Mouse (Mus musculus) C2C12 (cell line): ENCODE data around the gene Dnaaf5. TPM values are rescaled to one million over a fixed set of nuclear protein-coding genes. Genes with fewer than 3 reads are reported as not detected.

ENCODE experiments used
- H3K27me3 ChIP-seq: one replicate; pipeline ENCODE4 v1.6.1; 2011; ENCODE audit not compliant: control insufficient read depth, insufficient read depth, insufficient read length
- H3K36me3 ChIP-seq: one replicate; pipeline ENCODE4 v1.6.1; 2011; ENCODE audit not compliant: control insufficient read depth, insufficient read depth
- H3K4me3 ChIP-seq: one replicate; pipeline ENCODE4 v1.5.1; 2011; ENCODE audit warnings: mild to moderate bottlenecking, control low read depth; ENCODE audit not compliant: poor library complexity, insufficient read depth, severe bottlenecking
- H3K79me2 ChIP-seq: one replicate; pipeline ENCODE4 v1.6.1; 2011; ENCODE audit not compliant: control insufficient read depth, insufficient read depth
- H3K79me3 ChIP-seq: one replicate; pipeline ENCODE4 v1.6.1; 2011; ENCODE audit warnings: low read depth, control low read depth
- H3ac ChIP-seq: one replicate; pipeline ENCODE3; 2011; ENCODE audit warnings: low read depth; ENCODE audit not compliant: control insufficient read depth, insufficient read length
- CEBPB ChIP-seq: IDR thresholded peaks from one replicate; pipeline ENCODE4 v1.6.1; 2011; ENCODE audit warnings: low read depth, mild to moderate bottlenecking, control low read depth, moderate library complexity
- CTCF ChIP-seq: IDR thresholded peaks from one replicate; pipeline ENCODE4 v1.5.1; 2011; ENCODE audit not compliant: control insufficient read depth, insufficient read depth, insufficient read length
- FOSL1 ChIP-seq: IDR thresholded peaks from one replicate; pipeline ENCODE4 v1.8.0; 2011; ENCODE audit warnings: mild to moderate bottlenecking, low read length; ENCODE audit not compliant: poor library complexity, insufficient read depth, severe bottlenecking
- MAX ChIP-seq: IDR thresholded peaks from one replicate; pipeline ENCODE4 v1.6.1; 2011; ENCODE audit warnings: mild to moderate bottlenecking, control low read depth
- MYOD1 ChIP-seq: IDR thresholded peaks from one replicate; pipeline ENCODE4 v1.6.1; 2011; ENCODE audit warnings: low read depth; ENCODE audit not compliant: control insufficient read depth, insufficient read length
- MYOG ChIP-seq: IDR thresholded peaks from one replicate; pipeline ENCODE4 v1.6.1; 2011; ENCODE audit not compliant: control insufficient read depth, insufficient read length; ENCODE audit errors: extremely low read depth
- USF1 ChIP-seq: IDR thresholded peaks from one replicate; pipeline ENCODE4 v1.6.1; 2011; ENCODE audit warnings: low read depth, mild to moderate bottlenecking, control low read depth, moderate library complexity
- polyA plus RNA-seq: library from polyadenylated mRNA; unstranded; fragments of >200 nt; fragmentation: generic; extraction: Trizol; gene quantifications from one replicate; pipeline ENCODE4 v1.2.1, GENCODE M21; 2012; ENCODE audit warnings: missing spikeins

Dnaaf5 gene
- polyA plus RNA-seq, 1 experiment = 32.6 TPM

DNA sequence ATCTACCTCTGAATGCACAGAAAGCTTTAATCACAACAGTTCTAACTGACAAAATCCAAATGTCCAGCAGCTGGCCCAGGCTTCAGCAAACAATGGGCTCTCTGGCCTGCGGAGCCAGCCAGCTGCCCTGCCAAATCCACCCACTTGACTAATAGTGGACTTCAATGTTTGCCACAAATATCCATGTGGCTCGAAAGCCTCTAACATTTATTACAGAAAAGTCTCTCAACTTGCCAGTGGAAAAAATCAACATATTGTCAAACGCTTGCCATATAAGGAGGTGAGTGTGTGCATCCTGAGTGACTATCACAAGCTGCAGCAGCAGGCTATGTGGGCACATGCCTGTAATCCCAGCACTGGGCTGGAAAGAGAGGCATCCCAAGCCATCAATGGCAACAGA, 48.8 kb downstream of the Dnaaf5 start:
- no peak for TF ChIP-seq USF1
- no peak for TF ChIP-seq CTCF
- TF ChIP-seq MYOG = no peak
- TF ChIP-seq MAX = no peak
- TF ChIP-seq CEBPB = no peak
- no peak for TF ChIP-seq FOSL1
- no peak for TF ChIP-seq MYOD1

GRCm38 (mm10) chr5:139199636-139199994, 49.6 kb downstream of the Dnaaf5 start:
- H3K27me3 ChIP-seq = no peaks in the 10 kb centered on the region
- peaks cover 6% of the 10 kb centered on the region for H3K36me3 ChIP-seq
- peak overlapping the region; percentile 74 for H3K4me3 ChIP-seq
- no peak overlapping the region for H3ac ChIP-seq
- H3K79me3 ChIP-seq = peaks cover 33% of the 10 kb centered on the region
- TF ChIP-seq MYOD1 = no peak
- no peak for TF ChIP-seq MAX
- no peak for TF ChIP-seq MYOG
- TF ChIP-seq CEBPB = no peak
- TF ChIP-seq CTCF = no peak
- no peak for TF ChIP-seq USF1
- H3K79me2 ChIP-seq = peaks cover 40% of the 10 kb centered on the region

More for the DNA sequence above, 48.8 kb downstream of the Dnaaf5 start:
- Histone ChIP-seq H3K36me3 (peaks cover 3% of the 10 kb centered on the region), H3K79me2 (peaks cover 32% of the 10 kb centered on the region), H3K27me3 (no peaks in the 10 kb centered on the region), H3K79me3 (peaks cover 27% of the 10 kb centered on the region), H3ac (no peak overlapping the region), H3K4me3 (no peak overlapping the region)

DNA sequence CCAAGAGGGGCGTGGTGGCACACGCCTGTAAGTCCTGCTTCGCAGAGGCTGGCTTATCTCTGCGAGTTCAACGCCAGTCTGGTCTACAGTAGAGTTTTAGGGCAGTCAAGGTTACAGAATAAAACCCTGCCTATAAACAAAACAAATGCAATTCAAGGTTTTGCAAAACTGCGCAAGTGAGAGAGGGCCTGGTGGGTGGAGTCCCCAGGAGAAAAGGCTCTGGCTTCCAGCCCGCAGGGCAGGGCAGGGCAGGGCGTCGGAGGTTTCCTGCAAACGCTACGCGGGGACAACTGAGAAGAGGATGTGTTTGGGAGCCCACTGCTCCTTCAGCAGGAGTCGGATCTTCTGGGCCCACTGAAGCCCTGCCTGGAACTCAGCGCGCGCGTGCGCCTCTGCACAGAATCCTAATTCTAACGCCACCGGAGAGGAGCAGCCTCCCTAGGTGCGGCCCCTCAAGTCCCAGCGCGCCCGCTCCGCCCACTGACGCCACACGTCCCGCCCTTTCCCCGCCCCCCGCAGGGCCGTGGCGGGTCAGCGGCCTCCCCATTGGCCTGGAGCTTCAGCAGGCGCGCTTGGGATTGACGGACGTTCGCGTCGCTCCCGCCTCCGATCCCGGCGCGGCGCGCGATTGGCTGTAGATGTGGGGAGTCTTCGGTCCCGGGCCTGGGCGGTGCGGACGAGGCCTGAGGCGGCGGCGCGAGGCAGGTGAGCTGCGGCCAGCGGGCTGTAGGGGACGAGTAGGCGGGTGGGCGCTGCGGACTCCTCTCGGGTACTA, 50.2 kb downstream of the Dnaaf5 start, which contains the start of gene Sun1:
TSS of gene Sun1 (plus strand) at position 643 of the 775 bp plus-strand sequence.
- H3K4me3 ChIP-seq = peak within 1 kb of the TSS; percentile 74
- H3K79me3 ChIP-seq = peaks cover 39% of the 10 kb centered on the region
- H3ac ChIP-seq = peak within 1 kb of the TSS; percentile 84
- no peaks in the 10 kb centered on the region for H3K27me3 ChIP-seq
- TF ChIP-seq FOSL1 (no peak), CTCF (no peak), MYOG (no peak), USF1 (no peak), MAX (peak; percentile 11), CEBPB (no peak), MYOD1 (no peak)
- H3K36me3 ChIP-seq = peaks cover 6% of the 10 kb centered on the region
- H3K79me2 ChIP-seq = peaks cover 46% of the 10 kb centered on the region

- peak overlapping the region; percentile 74 for H3K4me3 ChIP-seq
- peaks cover 46% of the 10 kb centered on the region for H3K79me3 ChIP-seq
- H3K79me2 ChIP-seq = peaks cover 54% of the 10 kb centered on the region
- TF ChIP-seq CTCF (no peak), CEBPB (no peak), MYOG (no peak), USF1 (no peak), MAX (no peak), MYOD1 (no peak), FOSL1 (no peak)
- H3ac ChIP-seq = peak overlapping the region; percentile 84
- H3K36me3 ChIP-seq = peaks cover 6% of the 10 kb centered on the region
- H3K27me3 ChIP-seq = no peaks in the 10 kb centered on the region
These were observed 50.9 kb downstream of the Dnaaf5 start for GRCm38 (mm10) chr5:139200770-139201569.

DNA sequence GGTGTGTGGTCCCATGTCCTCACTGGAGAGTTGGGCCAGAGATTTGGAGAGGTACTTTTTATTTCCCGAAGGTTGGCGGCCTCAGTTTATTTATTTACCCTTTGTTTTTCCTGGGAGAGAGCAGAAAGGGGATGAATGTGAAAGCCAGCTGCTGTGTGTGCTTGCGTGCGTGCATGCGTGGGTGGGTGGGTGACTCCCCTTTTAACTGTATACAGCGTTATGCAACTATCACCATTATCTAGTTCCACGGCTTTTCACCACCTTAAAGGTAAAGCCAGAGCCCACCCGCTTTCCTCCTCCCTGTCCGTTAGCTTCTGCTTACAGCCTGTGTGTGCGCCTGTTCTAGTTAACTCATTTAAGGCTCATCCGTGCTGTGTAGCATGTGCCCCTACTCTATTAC, 52.1 kb downstream of the Dnaaf5 start:
- no peaks in the 10 kb centered on the region for H3K27me3 ChIP-seq
- H3K79me3 ChIP-seq = peaks cover 55% of the 10 kb centered on the region
- no peak overlapping the region for H3ac ChIP-seq
- H3K36me3 ChIP-seq = peaks cover 6% of the 10 kb centered on the region
- H3K4me3 ChIP-seq = no peak overlapping the region
- TF ChIP-seq FOSL1 (no peak), CEBPB (no peak), CTCF (no peak), MAX (no peak)
- H3K79me2 ChIP-seq = peaks cover 66% of the 10 kb centered on the region
